Mouse (Mus musculus) MN1 (cell line): ENCODE results near the gene Tuba3b.
A peak's percentile ranks its signal among the peaks of the same experiment; 100 is the strongest.

ENCODE experiments used
- DNase-seq: peaks from one replicate; pipeline ENCODE4 v3.0.0-alpha.2; 2016; ENCODE audit warnings: low spot score

Tuba3b gene

DNA sequence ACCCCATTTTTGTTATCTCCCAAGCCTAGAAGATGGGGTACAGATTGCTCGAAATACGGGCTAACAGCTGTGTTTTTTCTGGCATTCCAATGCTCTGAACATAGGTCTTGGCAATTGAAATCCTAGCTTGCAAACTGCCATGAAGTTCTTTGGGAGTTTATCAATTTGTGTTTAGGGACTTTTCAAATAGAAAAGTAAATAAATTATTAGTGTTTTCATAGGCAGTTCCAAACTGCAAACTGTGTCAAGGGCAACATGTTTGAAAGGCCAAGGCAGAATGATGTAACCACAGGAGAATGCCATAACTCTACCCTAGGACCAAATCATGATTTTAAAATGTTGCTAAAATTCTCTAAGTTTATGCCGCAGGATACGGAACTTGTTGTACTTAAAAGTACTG, 7.8 kb upstream of the Tuba3b start:
- no peak for DNase-seq

- DNase-seq, result no peak
Observed at GRCm38 (mm10) chr6:145608693-145609092, 6.9 kb upstream of the Tuba3b start.

- DNase-seq, result no peak
Observed at GRCm38 (mm10) chr6:145610901-145611300, 4.7 kb upstream of the Tuba3b start.

DNA sequence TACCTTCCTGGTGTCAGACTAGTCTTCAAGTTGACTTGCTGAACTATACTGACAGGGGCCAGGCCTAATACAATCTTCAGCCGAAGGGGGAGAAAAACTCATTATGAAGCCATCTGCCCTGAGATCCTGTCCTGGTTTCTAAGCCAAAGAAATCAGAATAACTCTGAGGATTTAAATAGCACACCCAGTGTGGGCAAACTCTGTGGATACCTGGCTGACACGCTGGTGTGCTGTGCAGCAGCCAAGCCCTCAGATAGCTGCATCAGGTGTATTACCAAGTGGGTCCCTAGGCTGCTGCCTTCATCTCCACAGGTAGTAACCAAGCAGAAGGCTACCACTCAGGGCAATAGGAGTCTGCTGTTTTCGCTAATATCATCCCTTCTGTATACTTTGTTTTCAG, 2.9 kb upstream of the Tuba3b start:
- DNase-seq, result no peak

GRCm38 (mm10) chr6:145614219-145614618, 1.3 kb upstream of the Tuba3b start, which contains the start of gene Lmntd1:
Gene Lmntd1, minus strand, starts transcription at chr6:145614319.
- no peak for DNase-seq

DNA sequence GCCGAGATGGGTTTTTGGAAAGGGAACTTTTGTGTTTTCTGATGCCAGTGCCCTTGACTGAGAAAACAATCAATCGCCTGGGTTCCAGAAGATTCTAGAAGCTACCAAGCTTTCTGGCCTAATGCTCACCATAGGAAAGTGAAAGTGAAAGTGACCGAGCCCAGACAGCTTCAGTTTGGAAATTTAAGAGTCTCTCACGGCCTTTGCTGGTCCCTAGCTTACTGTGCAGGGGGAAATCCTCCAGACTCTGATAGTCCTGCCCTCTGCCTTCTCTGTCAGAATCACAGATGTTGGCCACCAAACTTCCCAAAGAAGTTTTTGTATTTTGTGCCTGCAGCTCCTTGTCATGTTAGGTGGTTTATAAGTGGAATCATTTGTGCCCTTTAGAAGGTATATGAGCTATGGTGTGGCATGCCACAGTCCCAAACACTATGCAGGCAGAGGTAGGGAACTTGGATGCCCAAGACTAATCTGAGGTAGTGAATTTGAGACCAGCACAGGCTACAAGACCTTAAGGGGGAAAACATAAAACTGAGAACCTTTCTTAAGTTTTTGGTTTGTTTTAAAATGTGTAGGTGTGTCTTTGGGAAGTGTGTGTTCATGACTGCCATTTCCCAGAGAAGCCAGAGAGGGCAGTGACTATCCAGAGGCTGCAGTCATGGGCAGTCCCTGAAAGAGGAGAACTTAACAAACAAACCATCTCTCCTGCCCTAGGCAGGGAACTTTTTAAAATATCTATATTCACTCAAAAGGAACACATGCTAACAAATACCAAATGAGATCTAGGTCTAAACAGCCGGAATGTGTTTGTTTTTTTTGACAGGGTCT, 1.1 kb downstream of the Tuba3b start:
- peak; percentile 26 for DNase-seq

DNA sequence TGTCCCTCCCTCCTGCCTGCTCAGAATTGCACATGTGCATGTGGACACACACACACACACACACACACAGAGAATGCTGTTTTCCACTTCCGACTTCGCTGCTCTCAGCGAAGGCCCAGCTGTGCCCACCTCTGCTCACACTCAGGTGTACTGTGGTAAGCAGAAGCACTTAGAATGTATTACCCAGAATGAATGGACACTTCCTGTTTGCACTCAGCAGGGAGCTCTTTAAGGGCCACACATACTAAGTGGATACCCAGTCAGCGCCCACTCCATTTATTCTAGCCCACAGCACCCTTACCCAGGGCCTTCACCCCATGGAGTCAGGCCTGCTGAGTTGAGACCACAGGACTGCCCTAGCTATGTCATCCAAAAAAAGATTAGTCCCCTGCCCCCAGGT, 7.6 kb downstream of the Tuba3b start:
- DNase-seq, result no peak

- DNase-seq, result peak; percentile 8
Observed at GRCm38 (mm10) chr6:145630269-145630668, 14.7 kb downstream of the Tuba3b start.

- DNase-seq, result no peak
Observed at GRCm38 (mm10) chr6:145634454-145634853, 18.9 kb downstream of the Tuba3b start.

- no peak for DNase-seq
Observed at GRCm38 (mm10) chr6:145636682-145637081, 21.1 kb downstream of the Tuba3b start.

- DNase-seq, result no peak
Observed at GRCm38 (mm10) chr6:145638248-145638647, 22.7 kb downstream of the Tuba3b start.

GRCm38 (mm10) chr6:145640971-145641506, 25.5 kb downstream of the Tuba3b start:
- no peak for DNase-seq

GRCm38 (mm10) chr6:145651976-145652375, 36.4 kb downstream of the Tuba3b start:
- DNase-seq, result no peak

DNA sequence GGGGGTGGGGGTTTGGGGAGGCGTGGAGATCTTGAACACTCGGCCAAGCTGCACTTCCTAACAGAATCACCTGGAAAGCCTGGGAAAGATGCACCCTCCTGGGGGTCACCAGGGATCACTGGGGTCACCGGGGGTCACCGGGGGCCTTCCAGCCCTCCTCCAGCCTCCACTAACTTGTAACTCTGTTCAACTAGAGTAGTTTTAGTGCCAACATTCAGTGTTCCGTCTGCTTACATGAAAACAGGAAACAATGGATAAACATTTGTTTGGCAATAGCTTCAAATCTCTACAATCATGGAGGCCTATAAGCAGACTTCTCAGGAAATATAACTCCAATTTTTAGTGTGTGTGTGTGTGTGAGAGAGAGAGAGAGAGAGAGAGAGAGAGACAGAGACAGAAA, 37.4 kb downstream of the Tuba3b start:
- DNase-seq, result no peak

DNA sequence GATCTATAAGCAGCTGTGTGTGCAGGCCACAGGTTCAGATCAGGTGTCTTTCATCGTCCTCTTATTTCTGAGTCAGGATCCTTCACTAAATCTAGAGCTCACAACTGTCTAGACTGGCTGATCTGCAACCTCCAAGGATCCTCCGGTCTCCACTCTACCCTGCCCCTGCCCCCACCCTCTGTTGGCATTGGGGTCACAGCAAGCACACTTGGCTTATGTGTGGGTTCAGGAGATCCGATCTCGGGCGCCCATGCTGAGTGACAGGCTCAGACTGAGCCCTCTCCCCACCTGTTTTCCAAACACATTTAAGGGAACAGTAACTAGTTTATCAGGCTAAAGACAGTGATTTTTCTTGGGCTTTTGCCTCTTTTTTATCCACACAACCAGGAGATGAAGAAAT, 38.1 kb downstream of the Tuba3b start:
- DNase-seq, result no peak

GRCm38 (mm10) chr6:145654062-145654836, 38.7 kb downstream of the Tuba3b start:
- no peak for DNase-seq

- DNase-seq, result no peak
Observed at GRCm38 (mm10) chr6:145655678-145656077, 40.1 kb downstream of the Tuba3b start.

- DNase-seq, result no peak
Observed at GRCm38 (mm10) chr6:145656740-145657591, 41.4 kb downstream of the Tuba3b start.

- DNase-seq, result no peak
Observed at GRCm38 (mm10) chr6:145659116-145659515, 43.6 kb downstream of the Tuba3b start.

- no peak for DNase-seq
Observed at GRCm38 (mm10) chr6:145660943-145661342, 45.4 kb downstream of the Tuba3b start.

DNA sequence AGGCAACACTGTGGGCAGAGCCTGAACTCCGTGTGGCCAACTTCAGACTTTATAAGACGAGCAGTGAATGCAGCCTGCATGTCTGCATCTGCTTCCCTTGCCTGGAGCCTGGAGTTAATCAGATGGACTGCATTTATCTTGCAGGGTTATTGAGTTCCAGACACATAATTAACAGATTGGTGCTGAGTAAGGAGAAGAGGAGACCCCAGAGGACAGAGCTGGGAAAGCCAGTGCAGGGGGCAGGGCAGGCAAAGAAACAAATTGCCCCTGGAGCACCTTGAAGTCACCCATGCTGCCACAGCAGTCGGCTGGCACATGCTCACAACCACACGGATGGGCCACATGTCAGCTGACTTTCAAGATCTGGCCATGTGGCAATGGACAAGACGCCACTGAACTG, 48.7 kb downstream of the Tuba3b start:
- DNase-seq, result peak; percentile 24

GRCm38 (mm10) chr6:145665751-145666150, 50.2 kb downstream of the Tuba3b start:
- DNase-seq, result no peak
